Mouse (Mus musculus) lung, adult 2 months (tissue): ENCODE results near the gene Btbd2. TPM values are rescaled to one million over a fixed set of nuclear protein-coding genes. Genes with fewer than 3 reads are reported as not detected.

Source experiments
- DNase-seq: peaks from one replicate; pipeline ENCODE4 v3.0.0; 2022
- H3K4me1 ChIP-seq: fragments of 200-500 bp; 2 replicates; pipeline ENCODE4 v1.6.1; 2011; ENCODE audit warnings: low read length; ENCODE audit not compliant: control insufficient read depth, insufficient read depth
- H3K4me3 ChIP-seq: fragments of 200-500 bp; replicated peaks from 2 replicates; pipeline ENCODE3; 2011; ENCODE audit warnings: low read depth, mild to moderate bottlenecking, control low read depth, low read length; ENCODE audit errors: extremely low read depth
- CTCF ChIP-seq: fragments of 200-500 bp; IDR thresholded peaks from 2 replicates; pipeline ENCODE4 v1.5.1; 2011; ENCODE audit warnings: mild to moderate bottlenecking, low read length, control low read depth; ENCODE audit not compliant: insufficient read depth
- POLR2A ChIP-seq: fragments of 200-500 bp; IDR thresholded peaks from 2 replicates; pipeline ENCODE4 v1.6.1; 2011; ENCODE audit warnings: low read depth, mild to moderate bottlenecking, control low read depth, low read length, borderline replicate concordance; ENCODE audit errors: extremely low read depth
- WGBS: fragments of 180-500 bp; shearing (Covaris S2); methylation state at CpG from one replicate; pipeline ENCODE4 v1.1.7; 2018; 5-methylcytosine and 5-hydroxymethylcytosine counted together
- polyA plus RNA-seq: library from polyadenylated mRNA; depleted of rRNA; stranded (reverse); fragments of >200 nt; gene quantifications from 2 replicates; pipeline ENCODE4 v1.2.3, GENCODE M21; 2012

Btbd2 gene
- polyA plus RNA-seq, 1 experiment = 87.0 TPM

DNA sequence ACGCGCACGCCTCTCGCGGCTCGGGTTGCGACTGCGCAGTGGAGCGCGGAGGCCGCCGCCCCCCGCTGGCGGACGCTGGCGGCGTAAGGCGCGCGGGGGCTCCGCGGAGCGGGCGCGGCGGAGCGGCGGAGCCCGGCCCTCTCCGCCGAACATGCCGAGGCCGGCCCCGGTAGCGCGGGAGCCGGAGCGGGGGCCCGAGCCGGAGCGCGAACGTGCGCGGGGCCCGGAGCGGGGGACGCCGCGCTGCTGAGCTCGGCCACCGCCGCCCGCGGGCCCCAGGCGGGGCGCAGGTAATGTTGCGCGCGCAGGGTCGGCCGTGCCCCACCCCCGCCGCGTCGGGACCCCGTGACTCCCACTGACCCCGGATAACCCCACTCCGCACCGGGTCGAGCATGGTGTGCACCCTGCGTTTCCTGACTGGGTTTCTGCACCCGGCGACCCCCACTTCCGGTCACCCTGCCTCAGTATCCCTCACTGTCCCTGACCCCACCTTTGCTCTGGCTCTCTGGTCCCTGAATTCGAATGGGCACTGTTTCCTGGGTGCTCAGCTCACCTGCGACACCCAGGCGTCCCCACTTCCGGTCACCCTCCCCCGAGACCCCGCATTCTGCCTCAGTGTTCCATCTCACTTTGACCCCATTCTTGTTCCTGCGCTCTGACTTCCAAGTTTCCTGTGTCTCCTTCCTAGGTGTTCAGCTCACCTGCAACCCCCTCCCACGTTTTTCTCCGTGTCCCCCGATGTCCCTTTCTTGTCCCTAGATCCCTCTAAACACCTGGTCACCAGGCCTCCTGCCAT is 34.0 kb downstream of the Btbd2 start, which contains the start of gene Csnk1g2:
Gene Csnk1g2, plus strand, starts transcription at position 178 of the 796 bp plus-strand sequence.
- TF ChIP-seq POLR2A (peak; percentile 48; the same call in 1 of the 2 replicates), CTCF (no peak)
- peak within 1 kb of the TSS; percentile 93 for H3K4me3 ChIP-seq
- peak; percentile 60 for DNase-seq
- 1% methylated on average over 84 of the region's 85 CpGs for WGBS
- peaks cover 7% of the 10 kb centered on the region; the same call in 1 of the 2 replicates for H3K4me1 ChIP-seq

- TF ChIP-seq CTCF (no peak), POLR2A (peak; percentile 96)
- DNase-seq = peak; percentile 99
- WGBS = under 1% methylated on average over 64 of the region's 64 CpGs
- H3K4me1 ChIP-seq = peaks cover 7% of the 10 kb centered on the region; the same call in 1 of the 2 replicates
- H3K4me3 ChIP-seq = peak overlapping the region; percentile 93
These were observed 34.8 kb downstream of the Btbd2 start for GRCm38 (mm10) chr10:80621940-80622660.

- Histone ChIP-seq H3K4me1 (peaks cover 7% of the 10 kb centered on the region; the same call in 1 of the 2 replicates), H3K4me3 (peak overlapping the region; percentile 91)
- under 1% methylated on average over 9 of the region's 9 CpGs for WGBS
- DNase-seq = no peak
- TF ChIP-seq POLR2A (no peak), CTCF (no peak)
These were observed 35.3 kb downstream of the Btbd2 start for GRCm38 (mm10) chr10:80621690-80621939.

DNA sequence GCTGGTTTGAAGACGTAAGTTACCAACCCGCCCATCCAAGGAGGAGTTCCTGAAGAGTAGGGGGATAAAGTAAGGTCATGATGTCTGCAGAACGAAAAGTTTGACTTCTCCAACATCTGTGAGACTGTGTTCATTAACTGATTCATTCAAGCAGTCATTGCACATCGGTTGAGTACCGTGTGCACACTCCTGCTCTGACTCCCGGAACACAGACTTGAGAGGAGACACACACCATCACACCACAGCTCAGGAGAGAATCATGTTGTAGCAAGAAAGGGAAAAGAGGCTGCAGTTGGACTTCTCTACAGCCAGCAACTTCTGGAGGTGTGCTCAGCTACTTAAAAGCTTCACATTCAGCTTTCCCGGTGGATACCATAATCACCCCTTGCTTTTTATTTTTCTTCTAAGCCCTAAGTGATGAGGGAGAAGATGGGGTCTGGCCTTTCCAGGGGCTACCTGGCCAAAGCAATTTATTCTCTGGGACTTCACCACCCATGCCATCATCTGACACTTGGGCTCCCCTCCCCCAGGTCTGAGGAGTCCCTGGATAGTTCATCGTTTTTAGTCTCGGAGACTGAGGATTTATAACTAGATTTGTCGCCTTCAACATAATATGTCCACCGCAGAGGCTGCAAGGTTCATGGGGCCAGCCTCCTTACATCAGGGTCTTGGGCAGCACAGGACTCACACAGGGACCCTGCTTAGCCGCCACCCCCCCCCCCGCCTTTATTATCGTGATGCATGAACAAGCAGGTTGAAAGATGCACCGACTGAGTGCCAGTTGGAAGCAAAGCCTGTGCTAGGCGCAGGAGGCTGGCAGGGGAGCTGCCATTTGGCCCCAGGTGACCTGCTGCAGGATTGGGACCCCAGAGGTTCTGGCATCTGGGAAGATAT is 35.8 kb downstream of the Btbd2 start:
- H3K4me1 ChIP-seq = peaks cover 7% of the 10 kb centered on the region; the same call in 1 of the 2 replicates
- TF ChIP-seq CTCF (no peak), POLR2A (no peak)
- WGBS = 56% methylated on average over 16 of the region's 16 CpGs
- peak overlapping the region; percentile 3 for H3K4me3 ChIP-seq
- DNase-seq = no peak

DNA sequence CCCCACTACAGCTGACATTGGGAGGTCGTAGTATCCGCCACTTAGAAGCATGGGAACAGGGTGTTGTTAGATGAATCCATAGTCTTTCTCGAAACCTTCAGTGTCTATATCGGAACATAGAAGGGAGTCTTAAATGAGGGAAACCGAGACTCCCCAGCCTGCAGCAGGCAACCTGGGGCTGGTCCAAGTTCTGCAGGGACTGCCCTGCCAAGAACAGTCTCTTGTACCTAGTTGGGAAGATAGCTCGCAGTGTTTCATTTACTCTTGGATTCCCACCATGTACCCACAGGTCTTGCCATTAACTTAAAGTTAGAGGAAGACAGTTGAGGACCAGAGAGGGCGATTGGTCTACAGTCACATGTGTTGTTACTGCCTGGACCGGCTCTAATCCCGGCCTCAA is 36.5 kb downstream of the Btbd2 start:
- WGBS = 76% methylated on average over 9 of the region's 9 CpGs
- Histone ChIP-seq H3K4me3 (no peak overlapping the region), H3K4me1 (peaks cover 7% of the 10 kb centered on the region; the same call in 1 of the 2 replicates)
- DNase-seq = no peak
- no peak for TF ChIP-seq POLR2A
- TF ChIP-seq CTCF = no peak

- DNase-seq = no peak
- TF ChIP-seq CTCF (no peak), POLR2A (no peak)
- Histone ChIP-seq H3K4me1 (peaks cover 7% of the 10 kb centered on the region; the same call in 1 of the 2 replicates), H3K4me3 (no peak overlapping the region)
- 52% methylated on average over 8 of the region's 8 CpGs for WGBS
These were observed 37.2 kb downstream of the Btbd2 start for GRCm38 (mm10) chr10:80619465-80620244.

GRCm38 (mm10) chr10:80618181-80618580 is 38.7 kb downstream of the Btbd2 start:
- no peak for DNase-seq
- WGBS = 40% methylated on average over 9 of the region's 9 CpGs
- peak; percentile 14; the same call in 1 of the 2 replicates for TF ChIP-seq POLR2A
- TF ChIP-seq CTCF = no peak
- H3K4me3 ChIP-seq = no peak overlapping the region
- peaks cover 1% of the 10 kb centered on the region; the same call in 1 of the 2 replicates for H3K4me1 ChIP-seq

- WGBS = 82% methylated on average over 6 of the region's 6 CpGs
- Histone ChIP-seq H3K4me1 (peaks cover 4% of the 10 kb centered on the region; the same call in 1 of the 2 replicates), H3K4me3 (no peak overlapping the region)
- no peak for DNase-seq
- no peak for TF ChIP-seq CTCF
- no peak for TF ChIP-seq POLR2A
These were observed 42.5 kb downstream of the Btbd2 start for GRCm38 (mm10) chr10:80614351-80614750.
